Mouse (Mus musculus): Measurements from ENCODE around the gene Gm21992.

GRCm38 (mm10) chr19:4716756-4717155 lies 94.7 kb downstream of the Gm21992 start:
- TF ChIP-seq CTCF (conservative IDR thresholded peaks at IDR 0.05; ENCODE audit: low read length) (no peak), POU5F1 (IDR thresholded peaks at IDR 0.05; ENCODE audit: borderline replicate concordance, low read length) (no peak)
